Mouse (Mus musculus) lung, postnatal 0 days (tissue): Measurements from ENCODE around the gene Otud7a. TPM values are rescaled to one million over a fixed set of nuclear protein-coding genes. Genes with fewer than 3 reads are reported as not detected.
"Not testable (repeated sequence)": the region's sequence is repeated elsewhere in the genome, so short reads cannot be mapped to it uniquely, and the experiment has no call there.

Experiments used
- ATAC-seq: fragments of 200-750 bp; cut with Nextera tagmentation; 2 replicates; pipeline ENCODE4 v1.8.0; 2017; ENCODE audit warnings: moderate library complexity
- DNase-seq: peaks from one replicate; pipeline ENCODE4 v3.0.0-alpha.2; 2016; ENCODE audit warnings: low spot score
- H3K27ac ChIP-seq: fragments of 300-500 bp; sonication (generic); 2 replicates; pipeline ENCODE4 v1.5.1; 2014; ENCODE audit warnings: antibody characterized with exemption, mild to moderate bottlenecking, low read length, mixed read lengths
- H3K27me3 ChIP-seq: fragments of 300-500 bp; sonication (generic); replicated peaks from 2 replicates; pipeline ENCODE4 v1.6.1; 2014; ENCODE audit warnings: low read length, mixed read lengths; ENCODE audit not compliant: insufficient read depth
- H3K36me3 ChIP-seq: fragments of 300-500 bp; sonication (generic); 2 replicates; pipeline ENCODE4 v1.6.1; 2014; ENCODE audit warnings: low read length, mixed read lengths; ENCODE audit not compliant: insufficient read depth
- H3K4me1 ChIP-seq: fragments of 300-500 bp; sonication (generic); 2 replicates; pipeline ENCODE4 v1.6.1; 2014; ENCODE audit warnings: antibody characterized with exemption, low read depth, low read length, mixed read lengths; ENCODE audit not compliant: insufficient read depth
- H3K4me2 ChIP-seq: fragments of 300-500 bp; sonication (generic); replicated peaks from 2 replicates; pipeline ENCODE4 v1.6.1; 2014; ENCODE audit warnings: low read depth, mild to moderate bottlenecking, low read length, moderate library complexity, mixed read lengths
- H3K4me3 ChIP-seq: fragments of 300-500 bp; sonication (generic); 2 replicates; pipeline ENCODE4 v1.5.1; 2014; ENCODE audit warnings: low read depth, low read length
- H3K9ac ChIP-seq: fragments of 300-500 bp; sonication (generic); replicated peaks from 2 replicates; pipeline ENCODE4 v1.6.1; 2014; ENCODE audit warnings: low read depth, mild to moderate bottlenecking
- H3K9me3 ChIP-seq: fragments of 300-500 bp; sonication (generic); 2 replicates; pipeline ENCODE4 v1.6.1; 2016; ENCODE audit warnings: low read length, mixed read lengths
- CTCF ChIP-seq: IDR thresholded peaks from 2 replicates; pipeline ENCODE4 v1.5.1; 2016; ENCODE audit warnings: antibody characterized with exemption, mild to moderate bottlenecking
- EP300 ChIP-seq: IDR thresholded peaks from 2 replicates; pipeline ENCODE4 v1.6.1; 2016; ENCODE audit warnings: antibody characterized with exemption, mild to moderate bottlenecking, control low read depth
- WGBS: fragments of 180-500 bp; shearing (Covaris S2); extraction: QIAGEN DNeasy Blood & Tissue Kit; methylation state at CpG from one replicate; pipeline ENCODE4 v1.1.7; 2014; 5-methylcytosine and 5-hydroxymethylcytosine counted together
- polyA plus RNA-seq: library from polyadenylated mRNA; unstranded; fragments of >200 nt; fragmentation: Nextera tagmentation; extraction: Ambion mirVana; gene quantifications from 2 replicates; pipeline ENCODE4 v1.2.1, GENCODE M21; 2015

Gene Otud7a
- polyA plus RNA-seq, 1 experiment from 2014 or later = 0.11 TPM

GRCm38 (mm10) chr7:63644002-63644401 lies 199.5 kb downstream of the Otud7a start:
- Histone ChIP-seq H3K36me3 (no peaks in the 10 kb centered on the region), H3K4me3 (no peak overlapping the region), H3K4me1 (no peaks in the 10 kb centered on the region), H3K4me2 (no peak overlapping the region), H3K9me3 (no peaks in the 10 kb centered on the region), H3K27ac (no peak overlapping the region), H3K27me3 (no peaks in the 10 kb centered on the region), H3K9ac (no peak overlapping the region)
- TF ChIP-seq EP300 (no peak), CTCF (no peak)
- ATAC-seq (no peak), DNase-seq (no peak)
- 78% methylated on average over 1 of the region's 1 CpGs for WGBS

- no peak for DNase-seq
- Histone ChIP-seq H3K4me1 (no peaks in the 10 kb centered on the region), H3K9ac (no peak overlapping the region), H3K4me3 (no peak overlapping the region), H3K4me2 (no peak overlapping the region), H3K9me3 (no peaks in the 10 kb centered on the region), H3K27me3 (no peaks in the 10 kb centered on the region), H3K27ac (no peak overlapping the region), H3K36me3 (no peaks in the 10 kb centered on the region)
- WGBS = 39% methylated on average over 1 of the region's 1 CpGs
- ATAC-seq = no peak
- TF ChIP-seq EP300 (no peak), CTCF (no peak)
These were observed 202.6 kb downstream of the Otud7a start for GRCm38 (mm10) chr7:63647136-63647535.

DNA sequence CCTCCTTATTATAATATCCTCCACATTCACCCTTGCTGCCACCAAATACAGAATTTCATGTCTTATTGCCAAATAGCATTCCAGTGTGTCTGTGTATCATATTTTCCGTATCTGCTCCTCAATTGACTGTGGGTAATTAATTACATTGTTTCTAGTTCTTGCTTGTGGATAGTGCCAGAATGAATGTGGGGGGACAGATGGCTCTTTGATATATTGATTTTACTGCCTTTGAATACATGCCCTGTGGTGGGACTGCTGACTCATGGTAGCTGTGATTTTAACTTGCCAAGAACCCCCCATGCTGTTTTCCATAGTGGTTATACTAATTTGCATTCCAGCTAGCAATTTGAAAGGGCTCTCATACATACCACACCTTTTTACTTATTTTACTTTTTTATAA lies 215.7 kb downstream of the Otud7a start:
- no peaks in the 10 kb centered on the region for H3K36me3 ChIP-seq
- H3K4me1 ChIP-seq = no peaks in the 10 kb centered on the region
- no peak overlapping the region for H3K27ac ChIP-seq
- DNase-seq = no peak
- no peak for ATAC-seq
- H3K4me2 ChIP-seq = no peak overlapping the region
- no peak for TF ChIP-seq EP300
- no peak for TF ChIP-seq CTCF
- no peaks in the 10 kb centered on the region for H3K9me3 ChIP-seq
- H3K9ac ChIP-seq = no peak overlapping the region
- no peaks in the 10 kb centered on the region for H3K27me3 ChIP-seq
- WGBS = 70% methylated on average over 1 of the region's 1 CpGs
- no peak overlapping the region for H3K4me3 ChIP-seq

DNA sequence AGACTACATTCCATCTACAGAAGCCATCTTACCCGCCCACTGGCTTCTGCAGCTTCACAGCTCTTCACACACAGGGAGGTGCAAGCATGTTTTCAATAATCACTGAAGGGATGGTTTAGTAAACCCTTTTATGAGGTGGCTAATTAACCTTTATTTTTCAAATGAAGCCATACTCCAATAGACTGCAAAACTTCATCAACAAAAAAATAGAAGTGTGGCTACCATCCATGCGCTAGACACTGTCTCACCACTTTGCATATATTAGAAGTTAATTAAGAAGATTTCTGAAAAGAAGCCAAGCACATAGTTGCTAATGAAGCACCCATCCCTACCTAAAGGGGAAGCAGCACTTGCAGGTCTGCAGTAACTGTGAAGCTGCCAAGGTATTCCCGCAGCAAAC lies 218.2 kb downstream of the Otud7a start:
- Histone ChIP-seq H3K9me3 (no peaks in the 10 kb centered on the region), H3K4me1 (no peaks in the 10 kb centered on the region), H3K4me3 (no peak overlapping the region), H3K36me3 (no peaks in the 10 kb centered on the region), H3K4me2 (no peak overlapping the region), H3K9ac (no peak overlapping the region), H3K27me3 (no peaks in the 10 kb centered on the region), H3K27ac (no peak overlapping the region)
- WGBS = 82% methylated on average over 3 of the region's 3 CpGs
- ATAC-seq (no peak), DNase-seq (no peak)
- TF ChIP-seq EP300 (no peak), CTCF (no peak)

GRCm38 (mm10) chr7:63665496-63665895 lies 220.9 kb downstream of the Otud7a start:
- Histone ChIP-seq H3K4me2 (no peak overlapping the region), H3K27me3 (no peaks in the 10 kb centered on the region), H3K9me3 (no peaks in the 10 kb centered on the region), H3K27ac (no peak overlapping the region), H3K4me3 (no peak overlapping the region), H3K4me1 (no peaks in the 10 kb centered on the region), H3K9ac (no peak overlapping the region), H3K36me3 (no peaks in the 10 kb centered on the region)
- TF ChIP-seq CTCF = no peak
- TF ChIP-seq EP300 = no peak
- ATAC-seq (no peak), DNase-seq (no peak)
- WGBS = 76% methylated on average over 3 of the region's 3 CpGs

DNA sequence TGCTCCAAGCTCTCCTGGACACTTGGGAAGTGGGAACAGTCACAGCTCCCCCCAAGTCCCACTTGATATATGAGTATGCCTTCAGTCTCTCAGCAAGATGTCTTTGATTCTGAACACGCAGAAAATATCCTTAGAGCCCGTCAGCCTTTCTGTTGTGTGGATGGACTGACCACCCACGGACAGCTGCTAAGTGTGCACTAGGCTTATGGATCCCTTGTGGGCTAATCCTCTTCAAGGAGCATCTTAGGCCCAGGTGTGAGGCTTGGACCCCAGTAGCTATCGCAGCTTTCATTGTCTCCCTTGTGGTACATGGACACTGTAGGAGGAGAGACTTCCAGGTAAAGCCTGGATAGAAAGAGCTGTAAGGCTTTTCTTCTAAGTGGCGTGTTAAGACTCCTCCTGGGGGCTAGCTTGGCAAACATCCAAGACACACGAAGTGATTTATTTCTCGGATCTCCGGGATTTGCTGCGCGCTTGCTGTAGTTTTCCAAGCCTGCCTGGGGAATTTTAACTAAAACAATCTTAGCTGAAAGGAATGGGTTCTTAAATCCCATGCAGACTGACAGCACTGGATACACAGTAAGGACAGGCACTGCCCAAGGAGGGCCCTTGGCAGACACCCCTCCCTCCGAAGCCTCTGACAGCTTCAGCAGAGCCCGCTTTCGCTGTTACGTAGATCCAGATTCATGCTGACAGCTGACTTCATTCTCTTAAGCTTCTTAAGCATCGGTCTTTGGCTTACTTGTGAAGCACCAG lies 223.6 kb downstream of the Otud7a start:
- DNase-seq = no peak
- 48% methylated on average over 15 of the region's 15 CpGs for whole genome bisulfite sequencing

DNA sequence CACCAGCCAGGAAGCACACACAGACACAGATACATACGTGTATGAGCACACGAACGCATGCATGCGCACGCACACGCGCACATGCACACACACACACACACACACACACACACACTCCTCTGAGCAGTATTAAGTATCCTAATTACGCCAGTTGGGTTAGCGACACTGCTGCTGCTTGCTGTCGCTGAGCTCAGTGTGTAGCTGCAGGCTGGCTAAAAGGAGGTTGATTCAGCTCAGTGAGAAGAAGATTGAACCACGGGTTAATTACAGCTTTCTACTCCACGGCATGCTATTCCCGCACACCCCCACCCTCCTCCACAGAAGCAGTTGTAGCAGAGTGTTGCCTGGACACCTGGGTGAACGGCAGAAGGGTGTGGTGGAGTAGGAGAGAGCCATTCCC lies 224.4 kb downstream of the Otud7a start:
- DNase-seq (no peak), ATAC-seq (no peak)
- Histone ChIP-seq H3K27me3 (no peaks in the 10 kb centered on the region), H3K4me3 (no peak overlapping the region), H3K9ac (no peak overlapping the region), H3K9me3 (no peaks in the 10 kb centered on the region), H3K27ac (no peak overlapping the region), H3K4me2 (no peak overlapping the region), H3K4me1 (no peaks in the 10 kb centered on the region), H3K36me3 (no peaks in the 10 kb centered on the region)
- TF ChIP-seq EP300 = no peak
- TF ChIP-seq CTCF = no peak
- WGBS = 68% methylated on average over 14 of the region's 14 CpGs

More for the DNA sequence above, 223.6 kb downstream of the Otud7a start:
- no peak overlapping the region for H3K9ac ChIP-seq
- no peak overlapping the region for H3K27ac ChIP-seq
- H3K9me3 ChIP-seq = no peaks in the 10 kb centered on the region
- ATAC-seq = no peak
- no peaks in the 10 kb centered on the region for H3K36me3 ChIP-seq
- no peaks in the 10 kb centered on the region for H3K4me1 ChIP-seq
- no peaks in the 10 kb centered on the region for H3K27me3 ChIP-seq
- H3K4me2 ChIP-seq = no peak overlapping the region
- no peak overlapping the region for H3K4me3 ChIP-seq
- TF ChIP-seq CTCF (no peak), EP300 (no peak)

DNA sequence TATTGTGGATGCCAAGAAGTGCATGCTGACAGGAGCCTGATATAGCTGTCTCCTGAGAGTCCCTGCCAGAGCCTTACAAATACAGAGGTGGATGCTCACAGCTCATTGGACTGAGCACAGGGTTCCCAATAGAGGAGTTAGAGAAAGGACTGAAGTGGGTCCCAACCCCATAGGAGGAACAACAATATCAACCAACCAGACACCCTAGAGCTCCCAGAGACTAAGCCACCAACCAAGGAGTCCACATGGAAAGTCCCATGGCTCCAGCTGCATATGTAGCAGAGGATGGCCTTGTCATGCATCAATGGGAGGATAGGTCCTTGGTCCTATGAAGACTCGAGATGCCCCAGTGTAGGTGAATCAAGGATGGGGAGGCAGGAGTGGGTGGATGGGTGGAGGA lies 226.4 kb downstream of the Otud7a start:
- WGBS = 55% methylated on average over 1 of the region's 1 CpGs
- ATAC-seq, H3K9me3 ChIP-seq, DNase-seq, H3K4me1 ChIP-seq, H3K9ac ChIP-seq, H3K36me3 ChIP-seq, H3K4me2 ChIP-seq, H3K27me3 ChIP-seq, H3K27ac ChIP-seq, H3K4me3 ChIP-seq: not testable (repeated sequence)
